Mouse (Mus musculus) heart, postnatal 14 days (tissue): ENCODE results near the gene Lhx1. TPM values are rescaled to one million over a fixed set of nuclear protein-coding genes. Genes with fewer than 3 reads are reported as not detected.

Experiments used
- DNase-seq, 2 experiments: peaks; one replicate each; pipeline ENCODE4 v3.0.0; 2021 to 2022
- intact Hi-C: fragments of 180-260 bp; cut with DNase I; formaldehyde crosslinking; loops from one replicate; pipeline ENCODE4 v1.15.1; 2025
- long read RNA-seq, 2 experiments: library from polyadenylated mRNA; stranded (forward); transcript quantifications; one replicate each; pipeline ENCODE4 v2.0.0; 2021
- total RNA-seq, 2 experiments: library from RNA; stranded (reverse); gene quantifications; 2 replicates each; pipeline ENCODE4 v1.2.3; 2021

The Lhx1 gene
- not detected for total RNA-seq
- long read RNA-seq, experiment 1, result 0 reads
- long read RNA-seq, experiment 2, result 0 reads

DNA sequence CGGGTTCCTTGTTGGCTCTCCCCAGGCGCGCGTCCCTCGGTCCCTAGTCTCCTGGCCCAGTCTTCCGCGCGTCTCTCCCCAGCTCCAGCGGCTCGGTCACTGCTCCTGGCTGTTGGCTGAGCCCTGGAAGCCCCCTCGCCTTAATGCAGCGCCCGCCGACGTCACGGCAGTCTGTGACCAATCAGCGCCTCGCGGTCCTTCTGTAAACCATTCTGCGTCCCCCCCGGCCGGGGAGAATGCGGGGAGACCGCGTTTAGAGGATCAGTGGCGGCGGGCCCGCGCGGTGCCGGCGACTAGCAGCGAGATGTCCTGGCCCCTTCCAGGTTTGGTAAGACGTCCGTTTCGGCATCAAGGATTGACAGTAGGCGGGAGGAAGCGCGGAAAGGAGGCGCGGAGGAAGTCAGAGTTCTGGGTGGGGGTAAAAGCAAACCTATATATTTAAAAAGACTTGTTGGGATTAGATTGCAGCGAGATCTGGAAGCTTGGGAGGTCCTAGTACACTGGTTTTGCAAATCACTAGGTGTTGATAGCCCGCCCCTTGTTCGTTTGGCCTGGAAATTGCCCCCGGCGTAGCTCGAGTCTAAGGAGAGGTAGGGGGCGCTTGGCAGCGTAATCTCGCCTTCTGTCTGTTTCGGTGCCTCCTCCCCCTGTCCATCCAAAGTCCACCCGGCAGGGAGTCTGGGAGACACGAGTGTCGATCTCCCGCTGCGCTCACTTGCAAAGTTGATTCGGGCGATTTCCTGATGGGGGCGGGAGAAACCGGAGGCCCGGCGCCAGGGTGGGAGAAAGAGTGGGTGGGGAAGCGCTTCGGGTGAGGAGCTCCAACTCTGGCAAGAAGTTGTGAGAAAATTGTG, at the start of gene Lhx1:
Gene Lhx1 (minus strand): TSS at position 115 of the 854 bp plus-strand sequence.
- no peak for DNase-seq
- intact Hi-C loops, result no loop called here

DNA sequence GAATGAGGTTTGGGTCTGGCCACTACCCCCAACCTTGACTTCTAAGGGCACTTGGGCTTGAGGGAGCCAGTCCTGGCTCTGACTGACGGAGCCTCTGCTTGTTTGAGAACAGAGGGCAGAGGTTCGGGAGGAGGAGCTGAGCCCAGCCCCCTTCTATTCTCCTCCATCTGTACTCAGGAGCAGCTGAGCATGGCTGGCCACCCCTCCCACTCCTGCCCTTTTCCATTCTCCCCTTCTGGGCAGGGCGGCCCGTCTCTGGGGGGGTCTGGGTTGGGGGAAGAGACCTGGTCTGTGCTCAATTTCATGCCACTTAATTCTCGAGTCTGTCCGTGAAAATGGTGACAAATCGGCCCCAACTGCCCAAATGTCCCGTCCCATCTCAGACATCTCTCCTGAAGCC, 49.5 kb upstream of the Lhx1 start:
- intact Hi-C loops, result no loop called here

GRCm38 (mm10) chr11:84573637-84574036, 48.3 kb upstream of the Lhx1 start:
- DNase-seq, result no peak
- intact Hi-C loops, result no loop called here

More for the DNA sequence above, 49.5 kb upstream of the Lhx1 start:
- no peak for DNase-seq

- DNase-seq, result no peak
- intact Hi-C loops, result no loop called here
Observed at GRCm38 (mm10) chr11:84570812-84571211, 45.5 kb upstream of the Lhx1 start.

DNA sequence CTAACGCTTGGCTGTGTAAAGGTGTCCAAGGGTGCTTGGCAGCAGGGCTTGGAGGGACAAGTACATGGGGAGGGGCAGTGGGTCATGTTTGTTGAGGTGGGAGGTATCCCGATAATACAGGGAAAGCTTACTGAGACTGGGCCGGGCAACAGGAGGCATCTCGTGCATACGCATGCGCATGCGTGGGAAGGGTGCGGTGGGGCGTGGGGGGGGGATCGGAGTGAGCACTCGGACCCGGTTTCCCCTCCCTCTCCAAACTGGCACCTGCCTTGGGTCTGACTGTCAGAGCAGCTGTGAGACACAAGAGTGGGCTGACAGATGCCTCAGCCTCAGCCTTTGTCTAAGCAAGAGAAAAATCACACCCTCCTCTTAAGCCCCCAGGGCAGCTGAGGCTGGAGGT, 45.1 kb upstream of the Lhx1 start:
- intact Hi-C loops, result no loop called here

GRCm38 (mm10) chr11:84569052-84569751, 43.9 kb upstream of the Lhx1 start:
- no peak for DNase-seq
- intact Hi-C loops, result no loop called here

More for the DNA sequence above, 45.1 kb upstream of the Lhx1 start:
- DNase-seq, result no peak

- no peak for DNase-seq
- intact Hi-C loops, result no loop called here
Observed at GRCm38 (mm10) chr11:84568482-84568881, 43.1 kb upstream of the Lhx1 start.

DNA sequence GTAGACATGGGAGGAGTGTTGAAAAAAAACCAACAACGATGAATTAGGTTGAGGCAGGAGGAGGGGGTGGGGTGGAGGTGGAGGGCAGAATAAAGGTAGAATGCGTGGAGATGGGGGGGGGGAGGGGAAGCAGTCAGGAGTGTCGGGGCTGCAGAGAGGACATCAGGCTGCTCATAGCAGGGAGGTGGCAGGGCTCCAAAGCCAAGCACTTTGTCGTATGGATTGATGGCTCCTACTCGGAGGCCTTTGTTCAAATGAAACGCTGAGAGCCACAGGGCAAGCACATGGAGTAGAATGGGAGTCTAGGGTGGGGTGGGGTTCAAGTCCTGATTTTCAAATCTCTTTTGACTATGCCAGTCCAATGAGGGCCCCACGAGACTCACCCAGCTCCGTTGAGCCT, 41.4 kb upstream of the Lhx1 start:
- intact Hi-C loops, result no loop called here
- no peak for DNase-seq

DNA sequence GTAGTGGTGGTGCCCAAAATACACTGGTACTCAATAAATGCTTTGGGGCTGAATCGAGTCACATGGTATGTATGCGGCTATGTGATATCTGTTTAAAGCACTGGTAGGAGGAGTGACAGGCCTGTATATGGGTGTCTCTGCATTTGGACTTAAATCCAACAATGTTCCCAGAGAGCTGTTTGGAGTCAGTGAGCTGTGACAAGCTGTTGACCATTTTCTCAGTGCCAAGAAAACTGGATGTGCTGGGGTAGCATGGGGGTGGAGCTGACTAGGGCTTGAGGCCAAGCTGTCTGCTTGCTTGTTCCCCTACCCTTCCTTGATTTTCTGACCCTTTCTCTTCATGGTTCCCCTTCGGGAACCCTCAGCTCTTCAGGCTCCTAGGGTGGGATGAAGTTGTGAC, 39.9 kb upstream of the Lhx1 start:
- intact Hi-C loops, result no loop called here
- no peak for DNase-seq

GRCm38 (mm10) chr11:84563360-84563759, 38.0 kb upstream of the Lhx1 start:
- no peak for DNase-seq
- intact Hi-C loops, result no loop called here

- intact Hi-C loops, result no loop called here
Observed at GRCm38 (mm10) chr11:84562758-84563347, 37.5 kb upstream of the Lhx1 start.

DNA sequence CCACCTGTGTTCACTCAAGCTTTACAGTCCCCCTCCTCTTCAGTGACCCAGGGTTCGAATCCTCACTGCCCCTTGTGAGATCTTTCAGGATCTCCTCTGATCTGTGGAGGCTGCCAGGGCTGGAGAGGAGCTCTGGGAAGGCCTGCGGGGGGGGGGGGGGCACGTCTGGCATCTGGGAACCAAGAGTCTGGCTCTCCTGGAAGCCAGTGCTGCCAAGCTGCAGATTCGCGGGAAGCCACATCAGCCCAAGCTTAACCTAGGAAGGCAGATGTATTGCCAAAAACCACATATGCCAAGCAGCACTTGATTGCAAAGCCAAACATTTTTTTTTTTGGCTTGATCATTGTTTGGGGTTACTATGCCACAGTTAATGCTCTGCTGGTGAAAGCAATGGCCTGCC, 36.2 kb upstream of the Lhx1 start:
- DNase-seq, result no peak
- intact Hi-C loops, result no loop called here

More at GRCm38 (mm10) chr11:84562758-84563347, 37.5 kb upstream of the Lhx1 start:
- no peak for DNase-seq

DNA sequence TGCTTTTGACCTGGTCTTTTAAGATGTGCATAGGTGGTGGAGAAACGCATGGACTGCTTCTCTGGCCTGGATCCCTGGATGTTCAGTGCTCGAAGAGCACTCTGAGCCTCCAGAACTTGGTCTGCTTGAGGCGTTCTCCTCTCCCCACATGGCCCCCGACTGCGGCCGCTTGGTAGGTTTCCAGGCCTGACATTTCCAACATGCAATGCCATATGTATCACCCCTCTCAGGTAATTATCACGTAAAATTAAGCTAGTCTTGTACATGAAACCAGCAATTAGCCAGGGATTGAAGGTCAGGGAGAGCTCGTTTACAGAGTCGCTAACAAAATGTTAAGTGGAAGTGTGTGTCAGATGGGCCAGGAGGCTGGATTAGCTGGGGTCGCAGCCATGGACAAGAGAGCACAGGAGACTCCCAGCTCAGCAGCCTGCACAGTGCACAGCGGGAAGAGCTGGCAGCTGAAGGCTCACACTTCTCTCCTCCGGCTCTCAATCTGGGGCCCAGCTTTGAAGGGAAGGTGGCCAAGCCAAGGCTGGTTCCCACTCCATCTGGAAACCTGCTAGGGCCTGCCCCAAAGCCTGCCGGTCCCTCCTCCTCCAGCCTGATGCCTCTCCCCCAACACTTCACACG, 28.6 kb upstream of the Lhx1 start:
- no peak for DNase-seq
- intact Hi-C loops, result no loop called here

- no peak for DNase-seq
- intact Hi-C loops, result no loop called here
Observed at GRCm38 (mm10) chr11:84551296-84551695, 26.0 kb upstream of the Lhx1 start.

- intact Hi-C loops, result no loop called here
- DNase-seq, result no peak
Observed at GRCm38 (mm10) chr11:84549258-84549791, 24.0 kb upstream of the Lhx1 start.

- intact Hi-C loops, result no loop called here
Observed at GRCm38 (mm10) chr11:84548293-84548692, 23.0 kb upstream of the Lhx1 start.

DNA sequence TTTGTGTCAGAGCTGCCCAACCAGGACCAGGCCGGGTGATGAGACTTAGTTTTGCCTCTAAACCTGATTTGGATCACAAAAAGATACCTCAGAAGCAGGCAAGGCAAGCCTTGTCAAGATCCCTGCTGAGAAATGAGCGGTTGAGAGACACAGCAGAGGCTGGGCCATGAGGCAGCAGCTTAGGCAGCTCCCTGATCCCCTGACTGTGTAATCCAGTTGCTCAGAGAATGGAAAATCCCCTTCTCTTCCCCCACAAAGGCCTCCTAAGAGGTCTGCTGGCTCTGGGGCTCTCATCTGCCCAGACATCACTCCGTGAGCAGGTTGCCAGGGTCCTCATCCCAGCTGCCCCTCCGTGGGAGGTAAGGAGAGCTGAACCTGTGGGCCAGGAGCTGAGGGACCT, 14.6 kb upstream of the Lhx1 start:
- DNase-seq, result no peak
- intact Hi-C loops, result no loop called here

More at GRCm38 (mm10) chr11:84548293-84548692, 23.0 kb upstream of the Lhx1 start:
- DNase-seq, result no peak

GRCm38 (mm10) chr11:84529797-84530703, 4.7 kb upstream of the Lhx1 start:
- intact Hi-C loops, result no loop called here
- no peak for DNase-seq

DNA sequence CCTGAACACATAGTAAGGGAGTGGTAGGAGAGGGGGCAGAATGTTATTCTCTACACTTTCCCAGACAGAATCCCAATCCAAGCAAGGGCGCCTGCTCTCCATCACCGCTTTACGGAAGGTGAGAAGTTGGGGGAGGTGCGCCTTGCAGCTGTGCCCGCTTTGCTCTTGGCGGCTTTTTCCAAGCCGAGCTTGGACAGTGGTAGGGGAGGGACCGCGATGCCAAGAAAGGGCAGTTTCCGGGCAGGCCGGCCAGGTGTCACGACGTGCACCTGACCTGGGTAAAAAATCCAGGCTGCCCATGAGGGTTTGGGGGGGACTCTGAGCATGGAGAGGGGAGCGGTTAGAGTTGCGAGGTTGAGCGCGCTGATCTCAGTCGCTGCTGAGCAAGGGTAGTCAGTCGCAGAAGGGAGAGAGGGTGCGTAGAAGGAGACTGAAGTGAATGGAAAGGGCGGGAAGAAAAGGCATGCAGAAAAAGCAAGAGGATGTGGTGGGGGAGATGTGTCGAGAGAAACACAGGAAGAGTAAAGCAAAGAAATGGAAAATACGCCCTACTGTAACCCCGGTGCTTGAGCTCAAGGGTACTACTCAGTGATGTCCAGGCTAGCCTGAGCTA, 3.9 kb upstream of the Lhx1 start:
- DNase-seq, result no peak
- intact Hi-C loops, result no loop called here
